Mouse (Mus musculus): ENCODE results near the gene Pik3cd.
"Not testable (repeated sequence)": the region's sequence is repeated elsewhere in the genome, so short reads cannot be mapped to it uniquely, and the experiment has no call there.

The Pik3cd gene

DNA sequence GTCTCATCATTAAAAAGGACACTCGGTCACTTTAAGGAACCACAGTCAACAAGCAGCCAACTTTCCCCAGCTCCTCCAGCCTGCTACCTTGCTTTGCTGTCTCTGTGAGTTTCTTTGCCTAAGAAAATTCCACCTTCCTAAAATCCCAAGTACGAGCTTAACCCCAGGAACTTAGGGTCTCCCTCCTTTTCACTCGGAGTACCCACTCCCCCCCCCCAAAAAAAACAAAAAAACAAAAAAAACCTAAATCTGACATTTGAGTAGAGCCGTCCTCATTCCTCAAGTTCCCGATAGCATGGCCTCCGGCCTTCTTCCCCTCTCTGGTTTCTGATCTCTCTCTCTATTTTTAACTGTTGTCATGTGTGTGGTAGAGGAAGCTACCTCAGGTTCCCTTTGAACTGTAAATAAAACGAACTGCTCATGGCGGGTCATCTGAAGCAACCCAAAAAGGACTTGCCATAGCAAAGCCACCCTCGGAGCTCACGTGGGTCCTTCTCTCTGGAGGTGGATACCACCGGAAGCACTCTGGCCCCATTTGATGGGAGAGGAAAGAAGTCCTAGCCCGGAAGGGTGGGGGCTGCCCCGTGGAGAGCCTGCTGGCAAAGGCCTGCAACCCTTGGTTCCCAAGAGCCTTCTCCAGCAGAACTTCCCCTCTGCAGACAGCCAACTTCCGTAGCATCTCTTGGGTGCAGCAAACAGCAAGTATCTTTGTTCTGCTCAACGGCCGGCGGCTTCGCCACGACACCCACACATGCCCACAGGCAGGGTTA lies at the start of gene Pik3cd:
Pik3cd (minus strand) TSS at position 362 of the 770 bp plus-strand sequence.
- DNase-seq, result no peak

DNA sequence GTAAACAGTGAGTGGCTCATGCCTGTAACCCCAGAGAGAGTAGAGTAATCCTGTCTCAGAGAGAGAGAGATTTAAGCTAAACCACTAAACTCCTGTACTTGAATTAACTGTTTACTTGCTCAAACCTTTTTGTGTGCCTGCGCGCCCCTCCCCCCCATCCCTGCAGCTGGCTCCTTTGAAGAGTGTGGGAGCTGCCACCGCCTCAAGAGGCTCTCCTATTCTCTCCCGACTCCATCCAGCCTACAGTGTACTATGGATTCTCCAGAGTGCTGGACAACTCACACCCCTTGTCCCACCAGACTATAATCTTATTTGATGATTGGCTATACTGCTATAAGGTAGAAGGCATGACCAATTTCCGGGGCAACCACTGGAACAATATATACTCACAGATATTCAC lies 48.3 kb upstream of the Pik3cd start:
- DNase-seq, result no peak

DNA sequence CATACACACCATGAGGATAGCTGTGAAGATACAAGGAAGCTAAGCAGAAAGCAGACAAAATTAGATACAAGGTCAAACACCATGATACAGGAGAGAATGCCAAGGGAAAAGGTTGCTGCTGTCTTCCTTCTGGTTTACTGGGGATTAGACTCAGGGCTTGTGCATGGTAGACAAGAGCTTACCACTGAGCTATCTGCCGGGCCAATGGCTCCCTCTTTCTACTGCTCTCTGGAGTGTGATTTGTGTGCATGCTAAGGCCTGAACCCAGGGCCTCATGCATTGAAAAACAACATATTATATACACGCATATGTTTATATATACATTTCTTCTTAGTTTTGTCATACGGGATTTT lies 47.3 kb upstream of the Pik3cd start:
- DNase-seq, result not testable (repeated sequence)

DNA sequence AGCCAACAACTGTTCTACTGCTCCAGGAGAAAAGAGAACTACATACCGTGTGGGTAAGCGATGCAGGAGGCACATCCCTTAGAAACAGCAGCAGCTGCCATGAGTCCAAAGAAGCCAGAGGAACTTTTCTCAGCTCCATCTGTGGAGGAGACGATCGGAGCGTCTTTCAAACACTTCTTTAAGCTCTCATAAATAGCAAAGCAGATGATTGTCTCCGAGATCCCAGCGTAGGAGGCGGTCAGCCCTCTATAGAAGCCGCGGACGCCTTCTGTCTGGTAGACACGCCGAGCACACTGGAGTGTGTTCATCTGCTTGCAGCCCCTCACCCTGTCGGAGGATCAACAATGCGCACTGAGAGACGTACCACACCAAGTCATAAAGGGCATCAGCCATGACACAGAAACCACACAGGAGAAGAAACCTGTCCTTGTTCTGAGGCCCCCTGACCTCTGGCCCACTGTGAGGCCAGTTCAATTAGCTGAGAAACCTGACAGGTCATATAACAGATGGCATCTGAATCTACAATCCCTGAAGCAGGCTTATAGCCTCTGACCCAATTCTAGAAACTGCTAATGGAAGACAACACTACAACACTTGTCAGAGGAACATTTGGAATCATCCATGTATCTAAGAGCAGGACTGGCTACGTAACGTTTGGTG lies 46.8 kb upstream of the Pik3cd start:
- no peak for DNase-seq

DNA sequence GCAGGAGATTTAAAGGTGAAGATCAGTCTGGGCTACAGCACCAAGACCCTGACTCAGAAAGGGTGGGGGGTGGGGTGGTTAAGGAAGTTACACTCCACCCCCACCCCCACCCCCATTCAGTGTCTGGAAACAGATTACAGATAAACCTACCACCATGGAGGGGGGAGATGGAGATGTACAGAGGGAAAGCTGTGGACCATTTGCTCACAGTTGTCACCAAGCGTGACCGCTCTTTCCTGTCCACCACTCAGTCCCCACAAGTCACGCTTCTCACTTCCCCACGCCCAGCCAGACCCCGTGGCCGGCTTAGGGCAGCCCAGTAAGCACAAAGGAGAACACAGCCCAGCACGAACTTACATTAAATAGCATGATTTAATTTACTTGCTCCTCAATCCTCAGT lies 41.7 kb upstream of the Pik3cd start:
- no peak for DNase-seq

DNA sequence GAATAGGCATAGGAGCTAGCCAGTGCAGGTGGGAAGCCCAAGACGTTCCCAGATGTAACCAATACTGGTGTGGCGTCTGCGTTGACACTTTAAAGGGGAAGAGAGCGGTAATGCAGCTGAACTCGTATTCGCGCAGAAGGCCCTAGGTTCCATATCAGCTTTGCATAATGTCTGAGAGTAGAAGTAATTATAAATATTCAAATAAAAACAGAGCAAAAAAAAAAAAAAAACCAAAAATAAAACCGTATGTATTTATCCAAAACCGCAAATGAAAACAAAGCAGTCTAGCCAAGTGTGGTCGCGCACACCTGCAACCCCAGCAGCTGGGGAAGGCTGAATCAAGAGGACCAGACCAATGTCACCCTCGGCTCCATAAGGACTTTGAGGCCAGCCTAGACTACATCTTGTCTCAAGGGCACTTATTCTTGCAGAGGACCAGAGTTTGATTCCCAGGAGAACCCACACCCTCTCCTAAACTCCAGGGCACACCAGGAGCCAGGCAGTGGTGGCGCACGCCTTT lies 39.7 kb upstream of the Pik3cd start:
- DNase-seq, result no peak

DNA sequence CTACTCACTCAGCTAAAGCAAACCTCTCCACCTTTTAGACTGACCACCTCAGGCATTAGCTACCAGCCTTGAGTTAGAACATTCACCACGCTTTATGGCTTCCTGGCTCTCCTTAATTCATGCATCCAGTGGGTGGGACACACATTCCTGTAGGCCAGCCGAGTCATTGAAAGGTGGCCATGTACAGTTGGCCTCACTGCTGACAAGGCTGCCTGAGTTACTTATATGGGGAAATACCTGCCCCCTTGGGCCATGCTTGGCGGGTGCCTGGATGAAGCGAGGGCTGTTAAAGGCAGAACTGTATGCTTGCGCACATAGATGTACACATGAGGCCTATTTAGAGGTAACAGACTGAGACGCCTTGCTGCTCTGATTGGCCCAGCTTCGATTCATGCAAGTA lies 37.9 kb upstream of the Pik3cd start:
- DNase-seq, result no peak

DNA sequence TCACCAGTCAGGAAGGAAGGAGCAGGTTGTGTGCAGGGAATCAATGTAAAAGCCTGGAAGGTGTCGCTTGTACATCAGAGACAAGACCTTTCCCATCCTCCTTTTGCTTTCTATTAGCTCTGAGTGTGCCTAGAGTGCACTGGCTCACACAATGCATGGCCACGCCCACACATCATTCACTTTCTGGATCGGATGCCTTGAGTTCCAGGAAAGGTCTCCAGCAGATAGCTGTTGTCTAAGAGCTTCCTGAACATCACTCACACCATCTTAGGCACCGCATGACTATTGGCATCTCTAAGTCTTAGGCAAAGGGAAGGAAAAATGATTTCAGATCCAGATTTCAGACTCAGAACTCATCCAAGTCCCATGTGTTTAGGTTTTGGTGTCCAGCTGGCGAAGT lies 37.1 kb upstream of the Pik3cd start:
- DNase-seq, result peak; percentile 47

DNA sequence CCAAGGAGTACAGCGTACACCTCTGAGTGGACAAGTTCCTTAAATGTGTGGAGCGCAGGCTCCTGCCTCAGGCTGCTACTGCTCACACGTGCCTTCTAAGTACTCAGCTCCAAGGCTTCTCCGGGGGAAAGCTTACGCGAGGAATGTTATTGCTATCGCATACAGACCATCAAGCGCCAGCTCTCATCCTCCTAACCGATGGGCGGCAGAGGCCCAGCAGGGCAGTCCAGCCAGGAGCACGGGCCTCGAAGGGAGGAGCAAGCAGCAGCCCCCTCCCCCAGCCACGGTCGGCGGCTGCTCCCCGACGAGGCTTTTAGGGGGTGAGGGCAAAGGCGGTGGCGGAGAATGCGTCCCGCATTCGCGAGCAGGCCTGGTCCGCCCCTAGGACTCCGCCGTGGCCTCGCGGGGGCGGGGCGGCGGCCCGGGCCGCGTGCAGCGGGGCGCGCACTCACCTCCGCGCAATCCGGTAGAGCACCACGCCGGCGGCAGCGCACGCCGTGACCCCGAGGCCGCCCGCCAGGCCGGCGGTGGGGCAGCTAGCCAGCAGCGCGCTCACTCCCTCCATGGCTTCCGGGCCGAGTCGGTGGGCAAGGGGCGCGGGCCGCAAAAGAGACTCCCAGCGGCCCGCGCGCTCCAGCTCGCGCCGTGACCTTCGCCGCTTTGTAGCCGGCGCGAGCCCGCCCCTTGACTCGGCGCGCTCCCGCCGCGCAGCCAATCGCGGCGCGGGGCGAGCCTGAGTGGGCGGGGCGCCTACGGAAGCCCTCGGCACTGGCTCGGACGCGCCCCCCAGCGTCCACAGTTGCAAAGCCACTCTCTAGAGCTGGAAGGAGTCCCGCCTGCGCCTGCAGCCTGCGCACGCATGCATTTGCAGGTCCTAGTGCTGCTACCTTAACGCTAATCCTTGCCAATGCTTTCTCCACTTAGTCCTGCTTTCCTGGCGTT lies 35.3 kb upstream of the Pik3cd start, which contains the start of gene Tmem201:
Tmem201 (minus strand) TSS at position 662 of the 942 bp plus-strand sequence.
- peak; percentile 95 for DNase-seq

DNA sequence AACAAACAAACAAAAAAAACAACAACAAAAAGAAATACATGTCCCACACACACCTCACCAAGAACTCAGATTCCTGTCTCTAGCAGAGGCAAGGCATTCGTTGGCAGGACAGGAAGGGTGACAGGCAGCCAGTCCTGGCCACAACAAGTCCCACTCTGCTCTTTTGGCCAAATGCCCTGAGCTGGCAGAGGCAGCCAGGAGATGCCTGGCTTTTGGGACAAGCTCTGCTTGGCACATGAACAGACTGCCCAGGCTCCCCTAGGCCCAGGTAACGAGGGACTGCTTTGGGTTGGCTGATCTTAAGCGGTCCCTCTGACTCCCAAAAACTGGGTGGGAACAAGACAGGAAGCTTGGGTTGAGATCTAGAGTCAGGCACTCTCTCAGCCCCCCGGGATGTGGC lies 34.2 kb upstream of the Pik3cd start:
- DNase-seq, result peak; percentile 98

DNA sequence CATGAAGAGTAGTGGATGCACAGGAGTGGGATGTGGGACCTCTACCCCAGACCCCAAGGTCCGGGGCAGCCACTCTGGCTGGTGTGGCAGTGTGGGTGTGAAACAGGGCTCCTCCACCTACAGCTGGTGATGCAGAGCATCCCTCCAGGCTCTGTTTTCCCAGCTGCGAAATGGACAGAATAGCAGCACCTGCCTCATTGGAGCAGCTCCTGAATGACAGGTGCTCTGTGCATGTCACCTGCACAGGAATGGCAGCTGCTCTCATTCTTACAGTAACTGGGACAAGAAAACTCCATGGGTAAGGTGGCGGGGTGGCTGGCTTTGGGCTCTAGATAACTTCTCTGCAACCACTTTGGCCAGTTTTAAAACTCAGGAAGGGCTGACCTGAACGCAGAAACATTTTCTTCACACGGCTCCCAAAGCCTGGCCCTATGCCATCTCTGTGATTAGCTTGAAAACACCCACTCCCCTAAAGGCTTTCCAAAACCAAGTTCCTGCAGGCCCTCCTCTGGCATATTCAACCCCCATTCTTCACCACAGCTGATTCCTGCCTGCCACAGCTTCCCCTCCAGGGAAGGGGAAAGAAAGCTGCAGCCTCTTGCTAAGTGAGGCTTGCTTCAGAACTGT lies 33.4 kb upstream of the Pik3cd start:
- peak; percentile 71 for DNase-seq

DNA sequence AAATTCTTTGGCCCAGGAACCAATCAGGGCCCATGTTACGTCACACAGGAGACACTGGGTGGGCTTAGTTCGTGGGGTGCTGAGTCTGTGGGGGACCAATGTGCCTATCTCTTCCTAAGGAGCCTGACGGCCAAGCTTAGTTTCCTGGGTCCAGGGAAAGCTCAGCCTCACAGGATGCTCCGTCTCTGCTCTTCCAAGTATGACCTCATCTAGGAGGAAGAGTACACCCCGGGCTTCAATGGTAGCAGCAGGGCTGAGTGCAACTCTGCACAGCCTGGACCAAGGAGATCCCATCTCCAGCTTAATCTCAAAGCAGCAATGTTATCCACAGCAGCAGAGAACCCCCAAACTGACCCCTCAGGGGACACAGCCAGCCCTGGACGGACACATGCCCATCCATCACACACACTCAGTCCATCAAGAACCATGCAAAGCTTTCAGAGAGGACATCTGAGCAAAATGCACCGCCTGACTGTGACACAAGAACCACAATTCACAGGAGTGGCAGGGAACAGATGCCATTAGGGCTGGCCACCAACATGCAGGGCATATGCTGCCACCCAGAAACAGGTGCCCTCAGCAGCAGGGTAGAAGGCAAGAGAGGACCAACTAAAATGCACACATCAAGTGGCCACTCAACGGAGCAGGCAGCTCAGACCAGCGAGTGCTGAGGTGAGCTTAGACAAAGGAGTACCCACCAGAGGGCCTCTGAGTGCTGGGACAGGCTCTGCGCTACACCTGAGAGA lies 32.5 kb upstream of the Pik3cd start:
- peak; percentile 94 for DNase-seq

DNA sequence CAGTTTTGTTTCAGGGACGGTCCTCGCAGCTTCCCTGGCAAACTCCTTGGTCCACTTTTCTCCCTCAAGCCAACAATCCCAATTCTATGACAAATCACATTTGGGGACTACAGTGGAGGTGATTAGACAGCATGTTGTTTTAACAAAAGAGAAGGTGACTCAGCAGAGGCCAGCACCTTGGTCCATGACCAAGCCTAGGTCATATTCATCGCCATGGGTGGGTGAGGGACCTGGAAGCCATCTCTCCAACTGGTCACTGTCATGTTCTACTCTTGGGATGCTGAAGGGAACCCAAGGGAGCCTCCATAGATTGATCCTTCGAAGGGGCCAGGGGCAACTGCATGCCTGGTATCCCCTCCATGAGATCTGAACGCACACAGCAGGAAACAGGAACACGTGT lies 31.9 kb upstream of the Pik3cd start:
- peak; percentile 62 for DNase-seq

DNA sequence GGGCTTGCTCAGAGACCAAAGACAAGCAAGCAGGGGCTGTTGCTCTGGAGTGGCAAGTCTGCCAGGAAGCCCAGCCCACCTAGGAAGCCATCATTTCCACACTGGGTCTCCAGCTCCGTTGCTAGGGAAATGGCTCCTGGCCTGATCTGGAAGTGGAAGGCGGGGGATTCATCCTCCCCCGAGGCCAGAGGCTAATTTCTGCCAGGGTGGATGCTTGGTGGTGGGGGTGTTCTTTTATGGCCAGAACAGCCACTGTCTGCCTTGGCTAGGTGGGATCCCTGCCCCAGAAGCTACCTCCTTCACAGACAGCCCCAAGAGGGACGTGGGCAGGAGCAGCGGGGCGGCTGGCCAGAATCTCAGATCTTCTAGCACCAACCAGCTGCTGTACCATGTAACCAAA lies 31.4 kb upstream of the Pik3cd start:
- DNase-seq, result peak; percentile 69

DNA sequence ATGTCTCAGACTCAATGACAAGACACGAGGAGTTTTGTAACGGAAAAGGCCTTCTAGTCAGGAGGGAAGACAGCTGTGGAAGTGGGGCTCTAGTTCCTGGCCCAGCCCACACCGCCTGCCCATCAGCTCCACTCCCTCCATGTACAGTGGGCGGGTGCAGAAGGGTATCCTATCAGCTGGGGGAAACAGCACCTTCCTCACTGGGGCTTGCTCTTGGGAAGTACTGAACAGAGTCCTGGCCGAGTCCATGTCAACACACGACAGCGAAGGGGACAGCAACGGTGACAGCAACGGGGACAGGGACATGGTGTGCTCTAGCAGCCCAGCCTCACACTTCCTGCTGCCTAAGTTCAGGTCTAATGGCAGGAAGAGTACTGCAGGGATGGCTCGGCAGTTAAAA lies 30.4 kb upstream of the Pik3cd start:
- peak; percentile 44 for DNase-seq

DNA sequence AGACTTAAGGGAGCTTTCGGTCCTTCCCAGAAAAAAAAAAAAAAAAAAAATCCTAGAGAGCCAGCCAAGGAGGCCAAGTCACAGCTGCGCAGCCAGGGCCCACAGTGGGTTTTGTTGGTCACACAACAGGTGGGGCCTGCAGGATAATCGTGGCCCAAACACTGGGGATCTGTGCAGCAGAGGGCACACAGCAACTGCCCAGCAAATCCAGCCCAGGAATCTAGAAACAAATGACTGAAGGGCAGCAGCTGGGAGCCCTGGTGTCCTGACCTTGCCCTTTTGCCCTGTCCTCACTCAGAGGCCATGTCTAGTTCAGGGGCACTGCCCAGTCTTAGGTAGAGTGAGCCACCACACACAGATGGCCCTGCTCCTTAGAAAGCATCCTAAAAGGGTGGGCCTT lies 29.9 kb upstream of the Pik3cd start:
- DNase-seq, result peak; percentile 39

DNA sequence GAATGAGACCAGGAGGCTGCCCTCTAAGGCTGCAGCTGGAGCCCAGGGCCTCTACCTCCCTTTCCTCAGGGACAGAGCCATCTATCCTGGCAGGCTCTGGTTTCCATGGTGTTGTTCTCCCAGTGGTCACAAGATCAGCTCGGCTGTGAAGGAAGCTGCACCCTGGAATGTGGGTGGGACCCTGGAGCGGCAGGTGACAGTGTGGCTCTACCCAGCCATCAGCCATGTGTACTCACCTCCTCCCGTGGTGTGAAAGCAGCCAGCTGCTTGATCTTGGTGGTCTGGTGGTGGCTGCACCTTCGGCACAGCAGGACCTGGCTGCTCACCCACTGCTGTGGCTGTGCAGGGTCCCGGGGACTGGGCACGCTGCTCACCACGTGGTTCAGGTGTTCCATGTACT lies 28.5 kb upstream of the Pik3cd start:
- DNase-seq, result peak; percentile 44

DNA sequence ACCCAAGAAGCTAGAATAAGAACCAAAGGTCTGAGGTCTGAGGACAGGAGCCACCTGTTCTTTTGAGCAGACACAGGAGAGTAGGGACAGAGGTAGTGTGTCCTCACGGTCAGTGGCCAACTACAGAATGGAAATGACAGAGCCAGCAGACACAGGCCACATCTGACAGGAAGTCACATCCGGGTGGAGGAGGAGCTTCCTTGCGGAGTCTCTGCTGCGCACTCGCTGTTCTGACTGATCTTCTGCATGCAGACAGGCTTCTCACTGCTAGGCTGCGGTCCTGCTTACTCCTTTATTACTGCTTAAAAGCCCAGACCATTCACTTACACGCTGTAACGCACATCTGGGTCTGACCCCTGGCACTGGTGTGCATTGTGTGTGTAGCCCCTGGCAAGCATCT lies 26.4 kb upstream of the Pik3cd start:
- no peak for DNase-seq

DNA sequence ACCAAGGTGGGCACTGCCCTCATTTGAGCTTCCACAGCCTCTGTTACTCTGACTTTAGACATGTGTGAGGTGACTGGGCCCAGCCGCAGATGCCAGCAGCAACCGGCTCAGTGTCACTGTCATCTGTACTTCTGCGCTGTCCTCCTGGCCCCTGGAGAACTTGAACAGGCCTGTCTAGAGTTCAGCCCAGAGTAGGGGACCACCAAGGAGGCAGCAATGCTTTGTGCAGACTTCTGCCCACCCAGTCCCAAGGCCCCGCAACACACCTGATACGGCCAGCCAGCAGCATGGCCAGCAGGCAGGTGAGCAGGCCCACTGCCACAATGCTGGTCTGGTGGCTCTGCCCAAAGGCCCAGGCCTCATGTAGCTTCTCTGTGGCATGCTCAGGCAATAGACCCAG lies 25.3 kb upstream of the Pik3cd start:
- DNase-seq, result peak; percentile 62

DNA sequence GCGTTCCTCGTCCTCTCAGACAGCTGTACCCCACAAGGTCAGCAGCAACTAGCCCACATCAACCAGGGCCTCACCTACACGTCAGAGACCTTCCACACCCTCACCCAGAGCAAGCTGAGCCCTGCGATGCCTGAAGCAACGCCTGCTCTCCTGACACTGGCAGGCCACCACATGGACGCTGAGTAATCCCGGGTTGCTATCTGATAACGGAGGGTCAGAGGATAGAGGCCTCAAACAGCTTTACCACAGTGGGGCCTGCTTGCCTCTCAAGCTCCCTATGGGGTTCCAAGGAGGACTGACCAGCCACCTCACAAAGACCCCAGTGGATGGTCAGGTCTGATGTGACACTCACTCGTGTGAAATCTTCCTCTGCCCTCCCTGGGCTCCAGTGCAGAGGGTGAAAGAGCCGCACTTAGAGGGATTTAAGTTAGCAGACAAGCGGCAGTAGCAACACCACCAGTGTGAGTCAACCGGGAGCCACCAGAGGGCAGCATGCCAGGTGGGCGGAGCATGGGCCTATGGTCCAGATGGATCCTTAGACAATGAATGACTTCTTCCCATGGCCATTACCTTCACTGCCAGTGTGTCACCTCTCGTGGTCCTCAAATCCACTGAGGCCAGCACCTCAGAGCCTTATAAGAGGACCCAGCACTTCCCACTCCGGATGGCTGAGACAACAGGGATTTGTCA lies 23.4 kb upstream of the Pik3cd start:
- peak; percentile 93 for DNase-seq

DNA sequence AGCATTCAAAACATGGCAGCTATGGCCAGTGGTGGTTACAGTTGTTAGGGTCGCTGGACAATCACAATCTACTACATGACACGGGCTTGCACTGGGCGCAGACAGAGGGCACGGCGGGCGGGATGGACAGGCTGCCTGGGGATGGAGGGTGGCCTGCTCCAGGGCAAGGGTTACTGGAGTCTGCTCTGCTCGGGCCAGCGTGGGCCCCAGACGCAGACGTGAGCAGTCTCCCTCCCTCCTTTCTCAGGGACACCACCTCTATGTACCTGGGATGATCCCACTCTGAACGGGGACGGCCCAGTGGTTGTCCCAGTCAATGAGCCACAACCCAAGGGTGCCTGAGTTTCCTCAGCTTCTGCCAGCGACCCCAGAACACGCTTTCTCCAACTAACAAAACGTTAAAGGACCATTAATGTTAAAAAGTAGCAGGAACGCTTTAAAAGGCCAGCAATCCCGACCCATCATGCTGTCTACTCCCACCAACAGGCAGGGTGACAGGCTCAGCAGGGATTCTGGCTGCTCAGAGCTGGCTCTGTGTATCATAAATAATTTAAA lies 22.6 kb upstream of the Pik3cd start:
- peak; percentile 56 for DNase-seq
